Mouse (Mus musculus) hindbrain, embryonic 16.5 days (tissue): ENCODE data around the gene Ptpre. TPM values are rescaled to one million over a fixed set of nuclear protein-coding genes. Genes with fewer than 3 reads are reported as not detected.

Experiments used
- ATAC-seq: fragments of 200-750 bp; cut with Nextera tagmentation; 2 replicates; pipeline ENCODE4 v1.8.0; 2017; ENCODE audit warnings: moderate TSS enrichment, moderate library complexity
- H3K27ac ChIP-seq: fragments of 300-500 bp; sonication (generic); 2 replicates; pipeline ENCODE4 v1.5.1; 2014; ENCODE audit warnings: low read depth, mild to moderate bottlenecking, control low read depth, low read length, moderate library complexity
- H3K27me3 ChIP-seq: fragments of 300-500 bp; sonication (generic); replicated peaks from 2 replicates; pipeline ENCODE4 v1.6.1; 2014; ENCODE audit warnings: low read length; ENCODE audit not compliant: control insufficient read depth, insufficient read depth
- H3K36me3 ChIP-seq: fragments of 300-500 bp; sonication (generic); 2 replicates; pipeline ENCODE4 v1.6.1; 2014; ENCODE audit warnings: mild to moderate bottlenecking, low read length, moderate library complexity, mixed read lengths; ENCODE audit not compliant: control insufficient read depth, insufficient read depth
- H3K4me1 ChIP-seq: fragments of 300-500 bp; sonication (generic); 2 replicates; pipeline ENCODE4 v1.6.1; 2014; ENCODE audit warnings: low read depth, low read length; ENCODE audit not compliant: control insufficient read depth, insufficient read depth
- H3K4me2 ChIP-seq: fragments of 300-500 bp; sonication (generic); 2 replicates; pipeline ENCODE4 v1.6.1; 2014; ENCODE audit warnings: mild to moderate bottlenecking, low read length, control low read depth, moderate library complexity
- H3K4me3 ChIP-seq: fragments of 300-500 bp; sonication (generic); 2 replicates; pipeline ENCODE4 v1.5.1; 2014; ENCODE audit warnings: mild to moderate bottlenecking, low read length, control low read depth, moderate library complexity
- H3K9ac ChIP-seq: fragments of 300-500 bp; sonication (generic); 2 replicates; pipeline ENCODE4 v1.6.1; 2014; ENCODE audit warnings: low read depth, mild to moderate bottlenecking, control low read depth, low read length, moderate library complexity
- H3K9me3 ChIP-seq: fragments of 300-500 bp; sonication (generic); 2 replicates; pipeline ENCODE4 v1.6.1; 2014; ENCODE audit warnings: mild to moderate bottlenecking, low read length, moderate library complexity; ENCODE audit not compliant: control insufficient read depth
- WGBS: fragments of 180-500 bp; shearing (Covaris S2); extraction: QIAGEN DNeasy Blood & Tissue Kit; methylation state at CpG from one replicate; pipeline ENCODE4 v1.1.7; 2014; 5-methylcytosine and 5-hydroxymethylcytosine counted together
- polyA plus RNA-seq: library from polyadenylated mRNA; unstranded; fragments of >200 nt; fragmentation: Nextera tagmentation; extraction: Ambion mirVana; gene quantifications from 2 replicates; pipeline ENCODE4 v1.2.1, GENCODE M21; 2015

Gene Ptpre
- polyA plus RNA-seq, 1 experiment from 2014 or later = 8.1 TPM

GRCm38 (mm10) chr7:135509272-135509671 is 28.0 kb upstream of the Ptpre start:
- no peaks in the 10 kb centered on the region for H3K4me1 ChIP-seq
- H3K9ac ChIP-seq = no peak overlapping the region
- no peak overlapping the region for H3K4me3 ChIP-seq
- H3K4me2 ChIP-seq = no peak overlapping the region
- no peak for ATAC-seq
- WGBS = 93% methylated on average over 3 of the region's 3 CpGs
- H3K36me3 ChIP-seq = no peaks in the 10 kb centered on the region
- H3K27me3 ChIP-seq = no peaks in the 10 kb centered on the region
- no peak overlapping the region for H3K27ac ChIP-seq
- H3K9me3 ChIP-seq = no peaks in the 10 kb centered on the region

DNA sequence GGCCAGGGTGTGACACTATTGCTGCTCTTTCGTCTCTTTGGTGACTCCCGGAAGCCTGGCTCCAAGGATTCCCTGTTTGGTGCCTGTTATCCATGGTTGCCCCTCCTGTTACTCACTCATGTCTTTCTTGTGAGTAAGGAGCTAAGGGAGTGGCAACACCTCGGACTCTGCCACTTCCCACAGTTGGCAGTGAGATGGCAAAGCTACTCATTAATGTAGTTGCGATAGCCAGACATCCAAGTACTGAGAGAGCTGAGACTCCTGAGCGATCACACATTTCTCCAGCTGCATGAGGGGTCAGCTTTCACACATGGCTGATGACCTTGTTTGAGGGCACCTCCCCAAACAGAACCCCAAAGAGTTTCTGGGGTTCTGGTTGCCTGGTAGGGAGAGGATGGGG is 26.9 kb upstream of the Ptpre start:
- no peak for ATAC-seq
- Histone ChIP-seq H3K4me2 (no peak overlapping the region), H3K9ac (no peak overlapping the region), H3K36me3 (no peaks in the 10 kb centered on the region), H3K4me1 (no peaks in the 10 kb centered on the region), H3K4me3 (no peak overlapping the region), H3K9me3 (no peaks in the 10 kb centered on the region), H3K27ac (no peak overlapping the region), H3K27me3 (no peaks in the 10 kb centered on the region)
- 90% methylated on average over 5 of the region's 5 CpGs for WGBS

- H3K4me2 ChIP-seq = no peak overlapping the region
- no peaks in the 10 kb centered on the region for H3K36me3 ChIP-seq
- no peak for ATAC-seq
- no peak overlapping the region for H3K9ac ChIP-seq
- no peak overlapping the region for H3K27ac ChIP-seq
- no peaks in the 10 kb centered on the region for H3K27me3 ChIP-seq
- 88% methylated on average over 3 of the region's 3 CpGs for WGBS
- H3K4me3 ChIP-seq = no peak overlapping the region
- no peaks in the 10 kb centered on the region for H3K4me1 ChIP-seq
- H3K9me3 ChIP-seq = no peaks in the 10 kb centered on the region
Measured at GRCm38 (mm10) chr7:135511723-135512122, 25.6 kb upstream of the Ptpre start.

- H3K27me3 ChIP-seq = no peaks in the 10 kb centered on the region
- no peaks in the 10 kb centered on the region for H3K36me3 ChIP-seq
- no peak overlapping the region for H3K4me3 ChIP-seq
- no peaks in the 10 kb centered on the region for H3K9me3 ChIP-seq
- H3K4me1 ChIP-seq = no peaks in the 10 kb centered on the region
- 64% methylated on average over 4 of the region's 4 CpGs for WGBS
- H3K4me2 ChIP-seq = no peak overlapping the region
- no peak overlapping the region for H3K27ac ChIP-seq
- H3K9ac ChIP-seq = no peak overlapping the region
- no peak for ATAC-seq
Measured at GRCm38 (mm10) chr7:135517191-135517590, 20.1 kb upstream of the Ptpre start.

DNA sequence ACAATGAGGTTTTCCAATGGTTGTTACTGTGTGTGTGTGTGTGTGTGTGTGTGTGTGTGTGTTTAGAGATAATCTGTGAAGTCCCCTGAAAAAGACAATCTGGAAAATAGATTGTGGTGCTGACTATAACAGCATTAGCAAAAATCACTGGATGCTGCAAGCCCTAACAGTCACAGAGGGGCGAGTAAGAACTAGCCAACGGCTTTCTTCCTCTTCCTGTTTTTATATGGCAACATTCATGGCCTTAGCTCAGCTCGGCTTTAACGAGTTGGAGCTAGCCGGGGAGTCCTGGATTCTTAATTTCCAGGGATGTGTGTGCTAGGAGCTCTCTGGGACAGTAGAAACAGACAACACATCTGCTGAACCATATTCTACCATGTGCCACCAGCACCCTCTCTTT is 17.0 kb upstream of the Ptpre start:
- Histone ChIP-seq H3K4me1 (no peaks in the 10 kb centered on the region), H3K4me2 (no peak overlapping the region), H3K36me3 (no peaks in the 10 kb centered on the region), H3K27me3 (no peaks in the 10 kb centered on the region), H3K9ac (no peak overlapping the region), H3K9me3 (no peaks in the 10 kb centered on the region), H3K4me3 (no peak overlapping the region), H3K27ac (no peak overlapping the region)
- WGBS = 80% methylated on average over 5 of the region's 5 CpGs
- ATAC-seq = no peak

- 53% methylated on average over 15 of the region's 15 CpGs for WGBS
- Histone ChIP-seq H3K27ac (no peak overlapping the region), H3K9me3 (no peaks in the 10 kb centered on the region), H3K36me3 (no peaks in the 10 kb centered on the region), H3K27me3 (no peaks in the 10 kb centered on the region), H3K4me1 (no peaks in the 10 kb centered on the region), H3K9ac (no peak overlapping the region), H3K4me2 (no peak overlapping the region), H3K4me3 (no peak overlapping the region)
- no peak for ATAC-seq
Measured at GRCm38 (mm10) chr7:135521755-135522512, 15.3 kb upstream of the Ptpre start.

DNA sequence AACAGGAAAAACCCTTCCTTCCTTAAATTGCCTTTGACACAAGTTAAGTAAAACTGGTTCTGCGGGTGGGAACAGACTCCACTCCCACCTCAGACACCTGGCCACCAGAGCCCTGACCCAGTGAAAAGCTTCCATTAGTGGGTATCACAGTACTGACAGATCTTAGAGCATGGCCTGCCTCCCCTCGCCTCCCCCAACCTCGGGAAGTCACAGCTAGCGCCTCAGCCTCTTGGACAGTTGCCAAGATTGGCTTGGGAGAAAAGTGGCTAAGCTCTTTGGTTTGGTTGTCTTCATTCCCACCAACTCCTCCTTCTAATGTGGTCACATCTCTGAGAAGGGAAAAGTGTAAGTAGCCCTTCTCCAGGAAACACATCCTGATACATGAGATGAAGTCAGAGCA is 13.3 kb upstream of the Ptpre start:
- no peak overlapping the region for H3K4me2 ChIP-seq
- no peaks in the 10 kb centered on the region for H3K9me3 ChIP-seq
- WGBS = 49% methylated on average over 4 of the region's 4 CpGs
- no peak overlapping the region for H3K27ac ChIP-seq
- H3K9ac ChIP-seq = no peak overlapping the region
- H3K4me1 ChIP-seq = no peaks in the 10 kb centered on the region
- H3K36me3 ChIP-seq = no peaks in the 10 kb centered on the region
- H3K27me3 ChIP-seq = no peaks in the 10 kb centered on the region
- H3K4me3 ChIP-seq = no peak overlapping the region
- no peak for ATAC-seq

- no peak overlapping the region for H3K9ac ChIP-seq
- ATAC-seq = no peak
- 77% methylated on average over 6 of the region's 6 CpGs for WGBS
Measured at GRCm38 (mm10) chr7:135524424-135524967, 12.8 kb upstream of the Ptpre start.

GRCm38 (mm10) chr7:135526574-135527152 is 10.6 kb upstream of the Ptpre start:
- Histone ChIP-seq H3K4me3 (no peak overlapping the region), H3K4me1 (no peaks in the 10 kb centered on the region), H3K27ac (no peak overlapping the region), H3K4me2 (no peak overlapping the region), H3K9me3 (no peaks in the 10 kb centered on the region), H3K27me3 (no peaks in the 10 kb centered on the region), H3K36me3 (no peaks in the 10 kb centered on the region), H3K9ac (no peak overlapping the region)
- no peak for ATAC-seq
- 96% methylated on average over 3 of the region's 3 CpGs for WGBS

More at GRCm38 (mm10) chr7:135524424-135524967, 12.8 kb upstream of the Ptpre start:
- Histone ChIP-seq H3K4me3 (no peak overlapping the region), H3K27me3 (no peaks in the 10 kb centered on the region), H3K36me3 (no peaks in the 10 kb centered on the region), H3K9me3 (no peaks in the 10 kb centered on the region), H3K4me2 (no peak overlapping the region), H3K27ac (no peak overlapping the region), H3K4me1 (no peaks in the 10 kb centered on the region)
